Mouse (Mus musculus) heart, embryonic 14.5 days (tissue): ENCODE results near the gene Zkscan1. TPM values are rescaled to one million over a fixed set of nuclear protein-coding genes. Genes with fewer than 3 reads are reported as not detected.
A peak's percentile ranks its signal among the peaks of the same experiment; 100 is the strongest.

Experiments used
- ATAC-seq: fragments of 200-750 bp; cut with Nextera tagmentation; 2 replicates; pipeline ENCODE4 v1.8.0; 2017; ENCODE audit warnings: low read depth, moderate TSS enrichment; ENCODE audit not compliant: insufficient number of reproducible peaks, insufficient read depth, low FRiP score
- H3K27ac ChIP-seq, 2 experiments: fragments of 200-500 bp in 1 of 2; fragments of 300-500 bp in 1 of 2; sonication (generic) in 1 of 2; replicated peaks in 1 of 2; 2 replicates each; pipeline ENCODE4 v1.5.1; 2012 to 2014; ENCODE audit warnings: low read depth in 2 of 2, low read length in 2 of 2, control low read depth in 1 of 2, mild to moderate bottlenecking in 1 of 2, mixed read lengths in 1 of 2; ENCODE audit not compliant: control insufficient read depth in 1 of 2, insufficient read depth in 1 of 2
- H3K27me3 ChIP-seq: fragments of 300-500 bp; sonication (generic); 2 replicates; pipeline ENCODE4 v1.6.1; 2014; ENCODE audit warnings: mild to moderate bottlenecking, low read length, control low read depth; ENCODE audit not compliant: control insufficient read depth, insufficient read depth
- H3K36me3 ChIP-seq: fragments of 300-500 bp; sonication (generic); 2 replicates; pipeline ENCODE4 v1.6.1; 2014; ENCODE audit warnings: mild to moderate bottlenecking, control low read depth, low read length, mixed read lengths; ENCODE audit not compliant: control insufficient read depth, insufficient read depth
- H3K4me1 ChIP-seq, 2 experiments: fragments of 200-500 bp in 1 of 2; fragments of 300-500 bp in 1 of 2; sonication (generic) in 1 of 2; 2 replicates each; pipeline ENCODE4 v1.6.1; 2012 to 2014; ENCODE audit warnings: low read length in 2 of 2, control low read depth in 1 of 2, mixed read lengths in 1 of 2; ENCODE audit not compliant: control insufficient read depth in 2 of 2, insufficient read depth in 2 of 2
- H3K4me2 ChIP-seq: fragments of 300-500 bp; sonication (generic); 2 replicates; pipeline ENCODE4 v1.6.1; 2014; ENCODE audit warnings: mild to moderate bottlenecking, low read length
- H3K4me3 ChIP-seq, 2 experiments: fragments of 200-500 bp in 1 of 2; fragments of 300-500 bp in 1 of 2; sonication (generic) in 1 of 2; 2 replicates each; pipeline ENCODE4 v1.5.1; 2012 to 2014; ENCODE audit warnings: low read length in 2 of 2, mild to moderate bottlenecking in 2 of 2, control low read depth in 1 of 2, low read depth in 1 of 2, moderate library complexity in 1 of 2; ENCODE audit not compliant: control insufficient read depth in 1 of 2, insufficient read depth in 1 of 2
- H3K9ac ChIP-seq: fragments of 300-500 bp; sonication (generic); 2 replicates; pipeline ENCODE4 v1.6.1; 2014; ENCODE audit warnings: mild to moderate bottlenecking, low read length
- H3K9me3 ChIP-seq: fragments of 300-500 bp; sonication (generic); 2 replicates; pipeline ENCODE4 v1.6.1; 2016; ENCODE audit warnings: low read length, control low read depth; ENCODE audit not compliant: control insufficient read depth
- whole genome bisulfite sequencing: fragments of 180-500 bp; shearing (Covaris S2); extraction: QIAGEN DNeasy Blood & Tissue Kit; methylation state at CpG from one replicate; pipeline ENCODE4 v1.1.7; 2014; 5-methylcytosine and 5-hydroxymethylcytosine counted together
- polyA plus RNA-seq: library from polyadenylated mRNA; unstranded; fragments of >200 nt; fragmentation: Nextera tagmentation; extraction: Ambion mirVana; gene quantifications from 2 replicates; pipeline ENCODE4 v1.2.1, GENCODE M21; 2014

The Zkscan1 gene
- polyA plus RNA-seq, 1 experiment from 2014 or later = 13.3 TPM

DNA sequence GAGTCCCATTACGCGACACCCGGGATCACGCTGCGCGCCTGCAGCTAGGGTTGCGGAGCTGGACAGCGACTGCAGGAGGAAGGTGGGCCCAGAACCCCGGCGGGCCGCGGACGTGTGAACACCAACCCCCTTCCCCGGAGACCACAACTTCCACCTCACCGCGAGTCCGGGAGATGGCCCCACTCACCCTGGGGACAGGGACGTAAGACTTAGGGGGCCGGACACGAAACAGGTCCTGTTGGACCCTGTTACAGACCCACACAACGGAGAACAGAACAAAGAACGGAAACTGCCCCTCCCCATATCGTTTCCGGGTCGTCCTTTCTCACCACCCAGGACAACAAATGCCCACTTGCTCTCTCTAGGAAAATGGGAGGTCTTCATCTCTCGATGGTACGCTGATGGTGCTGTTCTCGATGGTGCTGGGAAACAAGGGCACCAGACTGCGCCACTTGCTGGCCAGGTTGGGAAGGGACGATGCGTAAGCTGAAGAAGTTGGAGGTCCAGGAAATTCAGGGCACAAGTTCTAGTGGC lies 70.6 kb downstream of the Zkscan1 start, which contains the start of gene Zfp113:
TSS of gene Zfp113 (minus strand) at position 302 of the 534 bp plus-strand sequence.
- Histone ChIP-seq H3K4me3 (peak within 1 kb of the TSS; percentile 62 to 69), H3K27ac (peak within 1 kb of the TSS; percentile 91 to 92), H3K4me1 (peaks cover 0 to 7% of the 10 kb centered on the region in 2 experiments; a peak in 1 of 4 replicates), H3K4me2 (peak within 1 kb of the TSS; percentile 83), H3K9ac (peak within 1 kb of the TSS; percentile 94), H3K9me3 (no peaks in the 10 kb centered on the region), H3K36me3 (peaks cover 24% of the 10 kb centered on the region), H3K27me3 (no peaks in the 10 kb centered on the region)
- ATAC-seq = peak; percentile 93
- WGBS = under 1% methylated on average over 31 of the region's 31 CpGs

Other genes starting within 250 kb of the Zkscan1 start
- 3.2 and 3.8 TPM in 2 replicates for gene Pilra, start 248.8 kb upstream of the Zkscan1 start, polyA plus RNA-seq
- 0.44 and 0.68 TPM in 2 replicates for gene Pilrb1, start 227.0 kb upstream of the Zkscan1 start, polyA plus RNA-seq
- gene Pilrb2, start 213.3 kb upstream of the Zkscan1 start, polyA plus RNA-seq = 2.6 and 2.7 TPM in 2 replicates
- gene Cyp3a13, start 163.5 kb upstream of the Zkscan1 start, polyA plus RNA-seq = not detected in 2 replicates
- 0.11 TPM in 1 of 2 replicates, not detected in the other for gene Gjc3, start 122.0 kb upstream of the Zkscan1 start, polyA plus RNA-seq
- not detected in 2 replicates for gene Azgp1, start 103.6 kb upstream of the Zkscan1 start, polyA plus RNA-seq
- gene Smok3a, start 63.8 kb upstream of the Zkscan1 start, polyA plus RNA-seq = not detected in 2 replicates
- gene Smok3b, start 63.7 kb upstream of the Zkscan1 start, polyA plus RNA-seq = not detected in 2 replicates
- gene Smok3c, start 31.9 kb upstream of the Zkscan1 start, polyA plus RNA-seq = not detected in 2 replicates
- 40.0 and 40.4 TPM in 2 replicates for gene Zscan21, start 31.8 kb downstream of the Zkscan1 start, polyA plus RNA-seq
- gene Zfp113, start 70.7 kb downstream of the Zkscan1 start, polyA plus RNA-seq = 10.3 and 10.4 TPM in 2 replicates
- 242 and 254 TPM in 2 replicates for gene Cops6, start 76.0 kb downstream of the Zkscan1 start, polyA plus RNA-seq
- gene Ap4m1, start 86.9 kb downstream of the Zkscan1 start, polyA plus RNA-seq = 9.4 and 9.6 TPM in 2 replicates
- 89.0 and 102 TPM in 2 replicates for gene Mcm7, start 87.3 kb downstream of the Zkscan1 start, polyA plus RNA-seq
- gene Taf6, start 102.4 kb downstream of the Zkscan1 start, polyA plus RNA-seq = 65.2 and 66.0 TPM in 2 replicates
- gene Cnpy4, start 102.4 kb downstream of the Zkscan1 start, polyA plus RNA-seq = 18.5 and 22.8 TPM in 2 replicates
- 6.1 and 6.5 TPM in 2 replicates for gene Mblac1, start 109.2 kb downstream of the Zkscan1 start, polyA plus RNA-seq
- gene Nxpe5, start 140.8 kb downstream of the Zkscan1 start, polyA plus RNA-seq = not detected in 2 replicates
- gene Lamtor4, start 170.4 kb downstream of the Zkscan1 start, polyA plus RNA-seq = 80.5 and 93.6 TPM in 2 replicates
- 2.9 and 3.3 TPM in 2 replicates for gene BC037034, start 178.9 kb downstream of the Zkscan1 start, polyA plus RNA-seq
- 0.57 and 0.75 TPM in 2 replicates for gene Gal3st4, start 187.8 kb downstream of the Zkscan1 start, polyA plus RNA-seq
- 0.05 TPM in 1 of 2 replicates, not detected in the other for gene Gm43720, start 194.9 kb downstream of the Zkscan1 start, polyA plus RNA-seq
- gene Gpc2, start 194.9 kb downstream of the Zkscan1 start, polyA plus RNA-seq = 1.3 and 1.5 TPM in 2 replicates
- 2.0 and 2.1 TPM in 2 replicates for gene Stag3, start 195.2 kb downstream of the Zkscan1 start, polyA plus RNA-seq